Mouse (Mus musculus) right cerebral cortex, adult 18-20 months (tissue): ENCODE data around the gene Prr22.

Experiments used
- DNase-seq: peaks from one replicate; pipeline ENCODE4 v3.0.0; 2022; ENCODE audit warnings: mixed read lengths

Prr22 gene

DNA sequence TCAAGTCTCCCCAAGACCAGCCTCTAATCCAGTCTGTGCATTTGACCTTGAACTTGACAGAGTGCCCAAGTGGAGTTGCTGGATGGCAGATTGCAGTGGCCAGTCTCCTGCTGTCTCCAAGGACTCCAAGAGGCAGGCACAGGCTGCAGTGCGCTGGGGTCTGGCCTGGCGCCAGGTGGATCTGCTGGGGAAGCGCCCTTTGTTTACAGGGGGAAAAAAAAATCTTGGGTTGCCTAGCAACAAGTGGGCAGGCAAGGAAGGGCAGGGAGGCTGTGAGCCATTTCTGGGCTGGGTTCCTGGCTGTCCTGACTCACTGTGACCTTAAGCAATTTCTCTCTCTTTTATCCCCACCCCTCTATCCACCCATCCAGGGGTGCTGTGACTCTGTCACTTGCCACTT lies 40.2 kb downstream of the Prr22 start:
- DNase-seq: peak; percentile 70

DNA sequence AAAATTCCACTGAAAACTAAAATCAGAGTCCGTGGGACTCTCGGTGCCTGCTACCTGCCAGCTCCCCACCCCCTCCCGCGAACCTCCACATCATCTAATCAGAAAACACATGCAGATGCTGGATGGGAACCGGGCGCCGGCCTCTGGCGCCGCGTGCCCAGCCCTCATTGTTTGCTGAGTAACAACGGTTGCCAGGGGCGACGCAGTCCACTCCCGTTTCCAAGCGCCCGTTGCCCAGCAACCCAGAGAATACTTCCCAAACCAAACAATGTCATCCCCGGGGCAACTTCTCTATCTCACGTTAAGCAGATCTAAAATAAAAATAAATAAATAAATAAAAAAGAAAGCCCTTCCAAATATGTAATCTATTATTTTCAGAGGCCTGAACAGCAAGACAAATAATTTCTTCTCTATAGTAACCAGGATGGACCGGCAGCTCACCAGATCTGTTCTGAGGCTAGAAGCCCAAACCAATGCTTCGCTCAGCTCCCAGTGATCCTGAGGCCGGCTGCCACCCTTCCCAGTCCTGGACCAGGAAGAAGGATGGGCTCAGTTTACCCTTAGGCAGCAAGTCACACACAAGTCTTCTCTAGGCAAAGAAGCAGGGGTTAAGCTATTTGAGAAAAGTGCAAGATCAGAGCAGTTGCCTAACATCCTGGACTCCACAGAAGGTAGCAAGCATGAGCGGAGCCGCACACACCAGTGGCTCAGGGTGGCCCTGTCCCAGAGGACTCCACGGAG lies 44.4 kb downstream of the Prr22 start:
- peak; percentile 82 for DNase-seq

DNA sequence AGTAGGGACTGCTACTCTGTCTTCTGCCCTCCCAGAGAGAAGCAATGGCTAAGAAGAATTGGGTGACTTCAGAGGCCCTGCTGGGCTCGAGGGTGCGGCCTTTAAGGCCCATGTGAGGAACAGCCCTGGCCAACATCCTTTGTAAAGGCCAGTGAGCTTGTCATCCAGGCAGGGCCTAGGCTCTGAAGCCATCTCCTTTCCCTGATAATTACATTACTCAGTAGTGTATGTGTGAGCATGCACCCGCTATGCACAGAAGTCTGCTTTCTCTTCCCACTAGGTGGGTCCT lies 45.0 kb downstream of the Prr22 start:
- no peak for DNase-seq

DNA sequence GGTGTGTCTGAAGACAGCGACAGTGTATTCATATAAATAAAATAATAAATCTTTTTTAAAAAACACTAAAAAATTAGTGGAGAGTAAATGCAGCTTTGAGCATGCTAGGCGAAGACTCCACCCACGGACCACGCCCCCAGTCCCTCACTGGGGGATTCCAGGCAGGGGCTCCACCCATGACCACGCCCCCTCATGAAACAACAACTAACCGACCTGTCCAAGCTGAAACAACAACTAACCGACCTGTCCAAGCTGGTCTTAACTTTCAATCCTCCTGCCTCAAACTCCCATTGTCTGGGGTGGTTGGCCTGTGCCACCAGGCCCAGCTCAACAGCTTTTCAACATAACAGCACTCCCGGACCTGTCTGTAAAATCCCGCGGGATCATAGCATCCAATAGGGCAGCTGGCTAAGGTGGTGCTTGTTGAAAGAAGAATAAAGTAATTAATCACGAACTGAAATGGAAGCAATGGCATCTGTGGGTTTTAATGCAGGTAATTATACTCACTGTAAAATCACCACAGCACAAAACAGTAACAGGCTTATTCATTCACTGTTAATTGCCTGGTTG lies 48.1 kb downstream of the Prr22 start:
- no peak for DNase-seq

GRCm38 (mm10) chr17:56819032-56819545 lies 49.0 kb downstream of the Prr22 start:
- no peak for DNase-seq

GRCm38 (mm10) chr17:56819694-56820111 lies 49.7 kb downstream of the Prr22 start:
- no peak for DNase-seq
